Mouse (Mus musculus): ENCODE measurements at regions not wholly inside any gene's neighbourhood (a gene's known extent, or its start where the extent isn't known, plus 50 kb on each side); places are given as distances from the start of the nearest gene placed in this dataset.
A peak's percentile ranks its signal among the peaks of the same experiment; 100 is the strongest.

- no peak for DNase-seq (ENCODE audit: low spot score in 2 of 2)
These were observed 437.8 kb downstream of the Adam3 start for GRCm38 (mm10) chr8:24287861-24288260.

GRCm38 (mm10) chr8:24284966-24285365 lies 440.7 kb downstream of the Adam3 start:
- DNase-seq (ENCODE audit: low spot score in 2 of 2) = no peak

- no peak for DNase-seq (ENCODE audit: low spot score in 2 of 2)
These were observed 441.7 kb downstream of the Adam3 start for GRCm38 (mm10) chr8:24283901-24284405.

GRCm38 (mm10) chr8:24280296-24280695 lies 445.4 kb downstream of the Adam3 start:
- no peak for DNase-seq (ENCODE audit: low spot score in 2 of 2)

GRCm38 (mm10) chr8:24278391-24278790 lies 447.3 kb downstream of the Adam3 start:
- DNase-seq (ENCODE audit: low spot score in 2 of 2) = no peak

- no peak for DNase-seq (ENCODE audit: low spot score in 2 of 2)
These were observed 464.3 kb downstream of the Adam3 start for GRCm38 (mm10) chr8:24261359-24261758.

GRCm38 (mm10) chr8:24258622-24259021 lies 467.0 kb downstream of the Adam3 start:
- DNase-seq (ENCODE audit: low spot score in 2 of 2) = no peak

- DNase-seq (ENCODE audit: low spot score in 2 of 2) = no peak
These were observed 483.4 kb downstream of the Adam3 start for GRCm38 (mm10) chr8:24242211-24242610.

GRCm38 (mm10) chr8:24240211-24240983 lies 485.3 kb downstream of the Adam3 start:
- no peak for DNase-seq (ENCODE audit: low spot score in 2 of 2)

GRCm38 (mm10) chr8:24234981-24235380 lies 490.7 kb downstream of the Adam3 start:
- no peak for DNase-seq (ENCODE audit: low spot score in 2 of 2)

- DNase-seq (ENCODE audit: low spot score in 2 of 2) = peak; percentile 70 to 73
These were observed 497.5 kb downstream of the Adam3 start for GRCm38 (mm10) chr8:24228148-24228547.

GRCm38 (mm10) chr8:24227331-24228072 lies 498.1 kb downstream of the Adam3 start:
- no peak for DNase-seq (ENCODE audit: low spot score in 2 of 2)

GRCm38 (mm10) chr8:24220222-24220621 lies 505.4 kb downstream of the Adam3 start:
- peak; percentile 55 to 62 for DNase-seq (ENCODE audit: low spot score in 2 of 2)

- DNase-seq (ENCODE audit: low spot score in 2 of 2) = no peak
These were observed 509.0 kb downstream of the Adam3 start for GRCm38 (mm10) chr8:24216655-24217054.

GRCm38 (mm10) chr8:24215510-24216138 lies 510.0 kb downstream of the Adam3 start:
- no peak for DNase-seq (ENCODE audit: low spot score in 2 of 2)

GRCm38 (mm10) chr8:24214315-24214714 lies 511.3 kb downstream of the Adam3 start:
- DNase-seq (ENCODE audit: low spot score in 2 of 2) = peak in 1 of 2 experiments; percentile 55

GRCm38 (mm10) chr8:24212216-24213200 lies 513.1 kb downstream of the Adam3 start:
- no peak for DNase-seq (ENCODE audit: low spot score in 2 of 2)

- DNase-seq (ENCODE audit: low spot score in 2 of 2) = no peak
These were observed 514.6 kb downstream of the Adam3 start for GRCm38 (mm10) chr8:24211091-24211490.
